Mouse (Mus musculus) ES-Bruce4 (cell line): ENCODE measurements around the gene Inka2. TPM values are rescaled to one million over a fixed set of nuclear protein-coding genes. Genes with fewer than 3 reads are reported as not detected.

ENCODE experiments used
- H3K27ac ChIP-seq: 2 replicates; pipeline ENCODE4 v1.5.1; 2012; ENCODE audit warnings: low read length, inconsistent platforms; ENCODE audit not compliant: insufficient read depth
- H3K27me3 ChIP-seq: 2 replicates; pipeline ENCODE4 v1.6.1; 2012; ENCODE audit warnings: mild to moderate bottlenecking, low read length, inconsistent platforms; ENCODE audit not compliant: control insufficient read depth, poor library complexity, insufficient read depth, severe bottlenecking
- H3K36me3 ChIP-seq: 2 replicates; pipeline ENCODE4 v1.6.1; 2012; ENCODE audit warnings: inconsistent platforms, mild to moderate bottlenecking, low read length, moderate library complexity; ENCODE audit not compliant: control insufficient read depth, poor library complexity, insufficient read depth, severe bottlenecking
- H3K4me1 ChIP-seq: one replicate; pipeline ENCODE4 v1.8.1; 2011; ENCODE audit warnings: low read length; ENCODE audit not compliant: control insufficient read depth, insufficient read depth
- H3K4me3 ChIP-seq: 2 replicates; pipeline ENCODE4 v1.5.1; 2011; ENCODE audit warnings: low read depth, mild to moderate bottlenecking, low read length
- H3K9ac ChIP-seq: 2 replicates; pipeline ENCODE4 v1.6.1; 2012; ENCODE audit warnings: low read depth, mild to moderate bottlenecking, inconsistent platforms; ENCODE audit not compliant: poor library complexity, severe bottlenecking
- H3K9me3 ChIP-seq: replicated peaks from 2 replicates; pipeline ENCODE4 v1.6.1; 2012; ENCODE audit warnings: mild to moderate bottlenecking, low read length, inconsistent platforms; ENCODE audit not compliant: control insufficient read depth, poor library complexity, insufficient read depth, severe bottlenecking
- CTCF ChIP-seq: IDR thresholded peaks from one replicate; pipeline ENCODE4 v1.8.1; 2011; ENCODE audit warnings: low read depth, low read length
- EP300 ChIP-seq: IDR thresholded peaks from 2 replicates; pipeline ENCODE4 v1.6.1; 2011; ENCODE audit warnings: low read depth, low read length; ENCODE audit not compliant: insufficient read depth
- POLR2A ChIP-seq: IDR thresholded peaks from one replicate; pipeline ENCODE4 v1.8.1; 2011; ENCODE audit warnings: low read length; ENCODE audit not compliant: insufficient read depth
- polyA plus RNA-seq: library from polyadenylated mRNA; stranded (reverse); fragments of >200 nt; gene quantifications from 2 replicates; pipeline ENCODE4 v1.2.4, GENCODE M21; 2011; ENCODE audit warnings: low read depth; ENCODE audit not compliant: missing spikeins, insufficient read depth, insufficient read length

Inka2 gene
- polyA plus RNA-seq, 1 experiment: 4.3 TPM

- Histone ChIP-seq H3K27ac (no peak overlapping the region), H3K4me3 (no peak overlapping the region), H3K36me3 (no peaks in the 10 kb centered on the region; the same call in 1 of the 2 replicates), H3K27me3 (no peaks in the 10 kb centered on the region), H3K9ac (no peak overlapping the region), H3K4me1 (no peaks in the 10 kb centered on the region), H3K9me3 (no peaks in the 10 kb centered on the region)
- TF ChIP-seq POLR2A: no peak
- TF ChIP-seq EP300: no peak
- TF ChIP-seq CTCF: no peak
Measured at GRCm38 (mm10) chr3:105726037-105726436, 21.6 kb downstream of the Inka2 start.

- Histone ChIP-seq H3K9me3 (no peaks in the 10 kb centered on the region), H3K36me3 (no peaks in the 10 kb centered on the region; the same call in 1 of the 2 replicates), H3K9ac (no peak overlapping the region), H3K4me1 (no peaks in the 10 kb centered on the region), H3K27me3 (no peaks in the 10 kb centered on the region), H3K4me3 (no peak overlapping the region), H3K27ac (no peak overlapping the region)
- TF ChIP-seq CTCF: no peak
- TF ChIP-seq EP300: no peak
- no peak for TF ChIP-seq POLR2A
Measured at GRCm38 (mm10) chr3:105732360-105732759, 28.0 kb downstream of the Inka2 start.

GRCm38 (mm10) chr3:105733538-105733937 is 29.1 kb downstream of the Inka2 start:
- no peaks in the 10 kb centered on the region for H3K4me1 ChIP-seq
- H3K4me3 ChIP-seq: no peak overlapping the region
- H3K27ac ChIP-seq: no peak overlapping the region
- no peaks in the 10 kb centered on the region; the same call in 1 of the 2 replicates for H3K36me3 ChIP-seq
- TF ChIP-seq CTCF (no peak), EP300 (no peak), POLR2A (no peak)
- no peak overlapping the region for H3K9ac ChIP-seq
- no peaks in the 10 kb centered on the region for H3K9me3 ChIP-seq
- H3K27me3 ChIP-seq: no peaks in the 10 kb centered on the region

- no peaks in the 10 kb centered on the region for H3K4me1 ChIP-seq
- no peak for TF ChIP-seq EP300
- TF ChIP-seq CTCF: no peak
- TF ChIP-seq POLR2A: no peak
- no peaks in the 10 kb centered on the region for H3K9me3 ChIP-seq
- H3K27ac ChIP-seq: no peak overlapping the region
- no peaks in the 10 kb centered on the region; the same call in 1 of the 2 replicates for H3K36me3 ChIP-seq
- H3K4me3 ChIP-seq: no peak overlapping the region
- H3K9ac ChIP-seq: no peak overlapping the region
- no peaks in the 10 kb centered on the region for H3K27me3 ChIP-seq
Measured at GRCm38 (mm10) chr3:105735285-105735684, 30.9 kb downstream of the Inka2 start.

GRCm38 (mm10) chr3:105736148-105736547 is 31.7 kb downstream of the Inka2 start:
- H3K9me3 ChIP-seq: no peaks in the 10 kb centered on the region
- TF ChIP-seq CTCF (no peak), POLR2A (no peak), EP300 (no peak)

GRCm38 (mm10) chr3:105737070-105737469 is 32.7 kb downstream of the Inka2 start:
- Histone ChIP-seq H3K4me1 (no peaks in the 10 kb centered on the region), H3K4me3 (no peak overlapping the region), H3K27ac (no peak overlapping the region), H3K9ac (no peak overlapping the region), H3K9me3 (no peaks in the 10 kb centered on the region), H3K36me3 (no peaks in the 10 kb centered on the region; the same call in 1 of the 2 replicates), H3K27me3 (no peaks in the 10 kb centered on the region)
- TF ChIP-seq CTCF (no peak), POLR2A (no peak)

More at GRCm38 (mm10) chr3:105736148-105736547, 31.7 kb downstream of the Inka2 start:
- Histone ChIP-seq H3K27ac (no peak overlapping the region), H3K4me1 (no peaks in the 10 kb centered on the region), H3K27me3 (no peaks in the 10 kb centered on the region), H3K4me3 (no peak overlapping the region), H3K9ac (no peak overlapping the region), H3K36me3 (no peaks in the 10 kb centered on the region; the same call in 1 of the 2 replicates)
